Mouse (Mus musculus): ENCODE results near the gene Zfp772. TPM values are rescaled to one million over a fixed set of nuclear protein-coding genes. Genes with fewer than 3 reads are reported as not detected.
"Not testable (repeated sequence)": the region's sequence is repeated elsewhere in the genome, so short reads cannot be mapped to it uniquely, and the experiment has no call there.

The Zfp772 gene
- 9.1 and 9.2 TPM in 2 replicates for polyA plus RNA-seq (2016; fragmentation: Nextera tagmentation; extraction: Ambion mirVana)

DNA sequence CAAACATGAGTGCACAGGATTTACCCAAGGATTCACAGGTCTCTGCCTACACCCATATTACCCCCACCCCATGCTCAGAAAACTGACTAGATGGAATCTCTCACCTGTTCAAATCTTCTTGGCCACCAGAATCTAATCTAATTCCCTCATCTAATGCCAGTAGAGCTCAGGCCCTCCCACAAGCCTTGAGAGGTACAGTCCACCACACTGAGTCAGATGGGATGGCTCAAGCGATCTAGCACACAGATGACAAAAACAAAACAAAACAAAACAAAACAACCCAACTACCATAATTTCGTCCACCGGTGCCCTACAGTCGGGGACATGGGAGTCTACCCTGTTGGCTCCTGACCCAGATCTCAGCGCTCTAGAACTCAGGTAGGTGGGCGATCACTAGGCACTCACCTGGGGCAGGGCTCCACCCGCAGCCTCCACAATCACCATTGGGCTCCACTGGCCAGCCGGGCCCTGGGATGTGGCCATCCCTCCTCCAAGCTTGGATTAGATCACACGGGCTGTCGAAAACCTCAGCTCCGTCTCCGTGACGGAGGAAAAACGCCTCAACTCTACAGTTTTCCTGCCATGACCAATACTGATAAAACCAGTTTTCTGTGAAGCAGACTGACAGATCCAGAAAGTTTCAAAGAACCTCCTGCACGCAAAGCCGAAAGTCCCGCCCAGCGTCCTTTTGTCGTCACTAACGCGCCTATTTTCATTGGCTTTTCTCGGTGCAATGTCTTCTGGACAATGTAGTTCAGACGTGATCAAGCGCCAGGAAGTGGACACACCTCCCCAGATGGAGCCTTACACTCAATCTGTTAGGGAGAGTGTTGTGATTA is at the start of gene Zfp772:
Gene Zfp772 (minus strand): TSS at position 686 of the 839 bp plus-strand sequence.
- WGBS: 1% methylated on average over 24 of the region's 24 CpGs
- H3K27ac ChIP-seq; H3K27me3 ChIP-seq (ENCODE audit: insufficient read depth, poor library complexity, severe bottlenecking): not testable (repeated sequence)

DNA sequence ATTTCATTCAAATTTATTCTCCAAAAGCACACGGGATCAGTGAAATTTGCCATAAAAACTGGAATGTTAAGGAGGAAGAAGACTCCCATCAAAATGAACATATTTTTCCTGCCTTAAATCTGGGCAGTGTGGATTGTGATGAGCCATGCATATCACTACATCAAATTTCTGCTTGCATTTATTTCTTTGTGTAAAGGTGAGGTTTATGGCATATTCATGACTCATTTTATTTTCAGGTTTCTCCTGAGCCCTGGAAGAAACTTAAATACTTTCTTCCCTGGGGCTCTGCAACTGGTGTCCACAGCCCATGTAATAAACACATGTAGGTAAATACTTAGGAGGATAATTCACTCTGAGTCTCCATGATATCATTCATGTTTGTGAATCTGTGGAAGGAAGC is 37.4 kb upstream of the Zfp772 start, which contains the start of gene Vmn2r29:
Gene Vmn2r29 (minus strand): TSS at position 101 of the 400 bp plus-strand sequence.
- H3K36me3 ChIP-seq; H3K4me3 ChIP-seq; H3K9me3 ChIP-seq; H3K27me3 ChIP-seq (ENCODE audit: insufficient read depth, poor library complexity, severe bottlenecking); DNase-seq (ENCODE audit: low spot score); H3K27ac ChIP-seq; H3K4me1 ChIP-seq (replicated peaks): not testable (repeated sequence)
- WGBS: no CpG with 5 or more reads among the region's 1 CpGs

More for the DNA sequence above, at the start of gene Zfp772:
- H3K4me1 ChIP-seq (replicated peaks); H3K9me3 ChIP-seq: not testable (repeated sequence)
- Histone ChIP-seq H3K36me3 (peaks cover 18% of the 10 kb centered on the region), H3K4me3 (peak within 1 kb of the TSS; percentile 58)
- DNase-seq (ENCODE audit: low spot score): peak; percentile 16

DNA sequence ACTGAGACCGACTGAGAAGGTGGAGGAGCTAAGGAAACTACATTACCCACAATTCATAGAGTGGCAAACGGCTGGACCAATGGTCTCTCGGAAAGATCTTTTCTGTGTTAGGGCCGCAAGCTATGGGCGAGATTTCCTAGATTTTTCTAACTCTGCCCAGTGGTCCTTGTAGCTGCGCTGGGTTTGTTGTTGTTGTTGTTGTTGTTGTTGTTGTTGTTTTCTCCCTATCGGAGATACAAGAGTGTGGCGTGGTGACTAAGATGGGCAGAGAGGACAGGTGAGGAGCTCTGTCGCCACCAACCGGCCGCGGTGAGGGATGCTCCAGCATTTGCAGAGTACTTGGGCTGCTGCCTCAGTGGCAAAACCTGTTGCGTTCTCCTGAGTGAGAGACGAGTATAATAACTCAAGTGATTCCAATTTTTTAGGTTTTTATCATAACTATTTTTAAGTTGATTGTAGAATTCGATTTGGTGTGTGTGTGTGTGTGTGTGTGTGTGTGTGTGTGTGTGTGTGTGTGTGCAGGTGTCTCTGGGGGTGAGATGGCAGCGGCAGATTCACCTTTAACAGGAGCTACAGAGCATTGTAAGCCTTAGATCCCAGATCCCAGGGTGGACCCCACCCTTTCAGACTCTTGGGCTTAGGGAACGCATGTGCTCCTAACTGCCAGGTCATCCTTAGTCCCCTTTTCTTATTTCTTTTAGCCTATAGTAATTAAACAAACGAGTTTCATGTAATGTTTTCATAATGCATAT is 21.4 kb downstream of the Zfp772 start:
- no peaks in the 10 kb centered on the region for H3K9me3 ChIP-seq
- peaks cover 4% of the 10 kb centered on the region; the same call in 1 of the 2 replicates for H3K36me3 ChIP-seq
- 13% methylated on average over 18 of the region's 18 CpGs for WGBS
- peak overlapping the region; percentile 55 for H3K4me3 ChIP-seq
- peak overlapping the region; percentile 80; the same call in 1 of the 2 replicates for H3K27ac ChIP-seq
- no peaks in the 10 kb centered on the region for H3K27me3 ChIP-seq (ENCODE audit: insufficient read depth, poor library complexity, severe bottlenecking)
- DNase-seq (ENCODE audit: low spot score): peak; percentile 75
- no peaks in the 10 kb centered on the region for H3K4me1 ChIP-seq (replicated peaks)

GRCm38 (mm10) chr7:7187417-7188190 is 22.2 kb downstream of the Zfp772 start:
- WGBS: 43% methylated on average over 13 of the region's 13 CpGs
- no peak for DNase-seq (ENCODE audit: low spot score)
- Histone ChIP-seq H3K27me3 (ENCODE audit: insufficient read depth, poor library complexity, severe bottlenecking) (no peaks in the 10 kb centered on the region), H3K4me1 (replicated peaks) (no peaks in the 10 kb centered on the region), H3K4me3 (peak overlapping the region; percentile 55), H3K36me3 (peaks cover 11% of the 10 kb centered on the region), H3K9me3 (no peaks in the 10 kb centered on the region), H3K27ac (no peak overlapping the region)

DNA sequence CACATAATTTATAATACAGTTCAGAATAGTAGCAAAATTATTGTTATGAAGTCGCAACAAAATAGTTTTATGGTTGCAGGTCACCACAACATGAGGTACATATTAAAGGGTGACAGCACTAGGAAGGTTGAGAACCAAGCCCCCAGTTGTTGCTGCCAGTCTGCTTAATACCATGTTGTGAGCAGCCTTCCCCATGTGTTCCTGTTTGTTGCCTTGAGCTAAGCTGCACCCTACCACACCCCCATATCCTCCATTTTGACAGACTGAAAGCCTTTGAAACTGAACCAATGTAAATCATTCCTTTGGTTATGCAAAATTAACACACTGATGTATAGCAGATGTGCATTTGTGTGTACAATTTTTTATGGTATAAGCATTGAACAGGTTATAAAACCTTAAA is 23.9 kb downstream of the Zfp772 start:
- no peaks in the 10 kb centered on the region for H3K27me3 ChIP-seq (ENCODE audit: insufficient read depth, poor library complexity, severe bottlenecking)
- 88% methylated on average over 1 of the region's 1 CpGs for WGBS
- H3K4me1 ChIP-seq (replicated peaks): no peaks in the 10 kb centered on the region
- no peaks in the 10 kb centered on the region for H3K9me3 ChIP-seq
- H3K27ac ChIP-seq: no peak overlapping the region
- H3K36me3 ChIP-seq: peaks cover 28% of the 10 kb centered on the region
- H3K4me3 ChIP-seq: no peak overlapping the region
- DNase-seq (ENCODE audit: low spot score): no peak

- no peaks in the 10 kb centered on the region for H3K9me3 ChIP-seq
- WGBS: 3% methylated on average over 26 of the region's 26 CpGs
- H3K27me3 ChIP-seq (ENCODE audit: insufficient read depth, poor library complexity, severe bottlenecking): no peaks in the 10 kb centered on the region
- peaks cover 7% of the 10 kb centered on the region; the same call in 1 of the 2 replicates for H3K4me1 ChIP-seq (replicated peaks)
- peak within 1 kb of the TSS; percentile 83 for H3K27ac ChIP-seq
- peak within 1 kb of the TSS; percentile 70 for H3K4me3 ChIP-seq
- peaks cover 16% of the 10 kb centered on the region for H3K36me3 ChIP-seq
- peak; percentile 39 for DNase-seq (ENCODE audit: low spot score)
Observed at GRCm38 (mm10) chr7:7171227-7172147, 38.3 kb downstream of the Zfp772 start, which contains the start of gene Zfp418. Gene Zfp418 (plus strand): TSS chr7:7171330.

Other genes starting within 250 kb of the Zfp772 start
- not detected in 2 replicates for gene Aurkc, start 214.7 kb downstream of the Zfp772 start, polyA plus RNA-seq (2016; fragmentation: Nextera tagmentation; extraction: Ambion mirVana)
- gene Zfp954, start 88.5 kb downstream of the Zfp772 start, polyA plus RNA-seq (2016; fragmentation: Nextera tagmentation; extraction: Ambion mirVana): 15.1 and 17.2 TPM in 2 replicates
- 4.4 and 6.1 TPM in 2 replicates for gene Zfp773, start 73.2 kb downstream of the Zfp772 start, polyA plus RNA-seq (2016; fragmentation: Nextera tagmentation; extraction: Ambion mirVana)
- 2.8 and 3.3 TPM in 2 replicates for gene Zfp418, start 38.7 kb downstream of the Zfp772 start, polyA plus RNA-seq (2016; fragmentation: Nextera tagmentation; extraction: Ambion mirVana)
- gene Vmn2r29, start 37.3 kb upstream of the Zfp772 start, polyA plus RNA-seq (2016; fragmentation: Nextera tagmentation; extraction: Ambion mirVana): 0.44 TPM in 1 of 2 replicates, not detected in the other
- gene Gm45844, start 68.3 kb upstream of the Zfp772 start, polyA plus RNA-seq (2016; fragmentation: Nextera tagmentation; extraction: Ambion mirVana): 0.92 and 2.0 TPM in 2 replicates
- gene Clcn4, start 90.9 kb upstream of the Zfp772 start, polyA plus RNA-seq (2016; fragmentation: Nextera tagmentation; extraction: Ambion mirVana): 44.7 and 54.2 TPM in 2 replicates
- not detected in 2 replicates for gene Vmn2r30, start 127.6 kb upstream of the Zfp772 start, polyA plus RNA-seq (2016; fragmentation: Nextera tagmentation; extraction: Ambion mirVana)
- gene Gm45783, start 164.6 kb upstream of the Zfp772 start, polyA plus RNA-seq (2016; fragmentation: Nextera tagmentation; extraction: Ambion mirVana): not detected in 2 replicates
- gene Vmn2r31, start 189.7 kb upstream of the Zfp772 start, polyA plus RNA-seq (2016; fragmentation: Nextera tagmentation; extraction: Ambion mirVana): not detected in 2 replicates